Mouse (Mus musculus) fat pad, adult 2 months (tissue): Measurements from ENCODE around the gene Eps8.

ENCODE experiments used
- DNase-seq: peaks from one replicate; pipeline ENCODE4 v3.0.0-alpha.2; 2011; ENCODE audit warnings: low read depth, low spot score; ENCODE audit errors: extremely low read depth

The Eps8 gene

DNA sequence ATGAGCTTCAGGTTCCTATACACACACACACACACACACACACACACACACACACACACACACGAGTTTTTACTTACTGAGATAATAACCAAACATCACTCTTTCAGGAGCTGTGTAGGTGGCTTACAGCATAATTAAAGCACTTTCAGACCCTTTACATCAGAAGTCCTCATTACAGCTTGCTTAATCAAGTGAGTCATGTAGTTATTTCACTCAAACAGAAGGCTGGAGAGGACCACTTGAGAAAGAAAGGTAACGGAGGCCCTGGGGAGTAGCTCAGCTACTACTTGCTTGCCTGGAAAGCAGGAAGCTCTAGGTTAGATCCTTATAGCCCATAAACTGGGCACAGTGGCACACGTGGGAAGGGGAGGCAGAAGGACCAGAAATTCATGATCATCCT, 13.0 kb upstream of the Eps8 start:
- DNase-seq = no peak

DNA sequence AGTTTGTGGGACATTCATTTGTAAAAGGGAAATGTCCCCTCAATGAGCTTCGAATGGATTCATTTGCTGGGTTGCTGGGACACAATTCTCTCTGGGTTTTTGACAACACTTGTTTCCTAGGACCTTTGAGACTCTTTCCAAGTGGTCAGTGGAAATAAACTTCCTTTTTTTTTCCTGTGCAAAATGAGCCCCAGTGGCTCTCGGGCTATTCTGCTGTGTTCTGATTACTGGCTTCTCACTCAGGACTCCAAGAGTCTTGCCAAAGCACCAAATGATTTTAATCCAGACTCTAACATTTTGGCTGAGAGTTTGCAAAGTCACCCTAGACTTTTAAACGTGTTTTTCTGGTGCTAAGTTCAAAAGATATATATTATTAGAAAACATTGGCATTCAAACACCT, 10.3 kb upstream of the Eps8 start:
- no peak for DNase-seq

DNA sequence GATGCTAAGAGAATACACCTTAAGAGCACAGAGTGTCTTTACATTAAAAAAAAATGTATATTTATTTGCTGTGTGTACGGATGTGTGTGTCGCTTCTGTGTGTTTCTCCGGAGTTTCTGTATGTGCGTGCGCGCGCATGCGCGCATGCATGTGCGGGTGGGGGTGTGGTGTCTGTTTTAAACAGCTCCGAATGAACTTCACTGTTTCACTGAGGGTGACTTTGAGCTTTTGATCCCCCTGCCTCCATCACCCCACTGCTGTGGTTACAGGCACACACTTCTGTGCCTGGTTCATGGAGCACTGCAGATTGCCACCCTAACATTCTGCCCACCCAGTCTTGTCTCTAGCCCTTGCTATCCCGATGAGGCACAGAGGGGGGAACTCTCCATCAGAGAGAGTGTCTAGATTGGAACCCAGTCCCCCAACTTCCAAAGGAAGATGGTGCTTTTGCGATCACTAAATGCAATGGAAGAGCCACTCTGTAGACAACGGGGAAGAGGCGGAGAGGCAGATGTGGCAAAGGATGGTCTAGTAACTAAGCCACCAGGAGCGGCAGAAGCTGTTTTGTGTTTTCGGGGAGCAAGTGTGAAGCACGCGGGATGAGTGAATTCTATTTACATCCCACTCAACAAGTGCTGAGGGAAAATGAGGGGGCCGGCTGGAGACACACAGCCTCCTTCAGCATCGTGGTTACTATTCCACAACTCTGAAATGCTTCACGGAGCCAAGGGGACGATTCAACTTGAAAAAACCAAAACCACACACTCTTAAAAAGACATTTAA, 7.1 kb upstream of the Eps8 start:
- no peak for DNase-seq

- no peak for DNase-seq
Observed at GRCm38 (mm10) chr6:137658426-137659088, 3.9 kb upstream of the Eps8 start.

DNA sequence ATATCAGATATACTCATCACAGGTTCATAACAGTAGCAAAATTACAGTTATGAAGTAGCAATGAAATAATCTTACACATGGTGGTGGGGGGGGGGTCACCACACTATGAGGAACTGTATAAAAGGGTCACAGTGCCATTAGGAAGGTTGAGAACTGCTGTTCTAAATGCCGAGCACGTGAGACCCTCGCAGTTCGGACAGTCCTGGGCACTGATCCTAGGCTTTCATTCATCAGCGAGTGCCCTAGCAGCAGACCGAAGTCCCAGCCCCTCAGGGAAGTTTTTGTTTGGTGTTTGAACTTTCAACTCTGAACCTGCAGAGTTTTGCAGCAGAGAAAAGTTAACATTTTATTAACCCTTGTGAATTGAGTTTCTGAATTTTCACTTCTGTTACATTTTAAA, 2.5 kb upstream of the Eps8 start:
- DNase-seq = no peak

DNA sequence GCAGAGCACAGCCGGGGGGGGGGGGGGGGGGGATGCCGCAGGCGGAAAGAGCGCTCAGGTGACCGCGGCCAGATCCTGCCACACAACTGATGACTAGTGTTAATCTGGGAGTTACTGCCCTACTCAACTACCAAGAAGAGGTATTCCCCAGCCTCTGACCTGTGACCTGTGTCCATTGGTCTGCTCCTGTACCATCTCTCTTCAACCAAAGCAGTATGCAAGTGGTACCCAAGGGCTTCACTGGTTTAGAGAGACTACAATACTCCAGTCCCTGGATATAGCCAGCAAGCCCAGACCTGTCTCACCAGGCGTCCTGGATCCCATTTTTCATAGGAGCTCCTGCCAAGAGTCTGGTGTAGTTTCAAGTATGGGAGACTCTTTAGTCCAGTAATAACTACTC, 5.1 kb downstream of the Eps8 start:
- DNase-seq = no peak

- no peak for DNase-seq
Observed at GRCm38 (mm10) chr6:137649068-137649480, 5.6 kb downstream of the Eps8 start.

- DNase-seq = no peak
Observed at GRCm38 (mm10) chr6:137648110-137649067, 6.3 kb downstream of the Eps8 start.

- no peak for DNase-seq
Observed at GRCm38 (mm10) chr6:137647646-137648045, 7.0 kb downstream of the Eps8 start.

DNA sequence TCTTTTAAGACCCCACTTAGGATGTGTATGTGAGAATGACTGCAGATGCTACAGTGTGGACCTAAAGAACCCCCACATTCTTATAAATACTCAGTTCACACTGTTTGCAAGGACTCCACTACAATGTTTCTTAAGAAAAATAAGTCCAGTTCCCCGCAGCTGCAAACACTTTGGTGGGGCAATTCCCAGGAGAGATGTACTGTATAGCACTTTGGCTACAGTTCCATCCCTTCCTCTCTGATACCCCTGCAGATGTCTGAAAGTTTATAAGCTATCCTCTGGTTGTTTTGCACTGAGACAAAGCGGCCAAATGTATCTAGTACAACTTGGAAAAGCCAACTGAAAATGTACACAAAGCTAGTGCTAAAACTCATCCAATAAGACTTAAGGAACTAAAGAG, 8.0 kb downstream of the Eps8 start:
- DNase-seq = no peak

- DNase-seq = no peak
Observed at GRCm38 (mm10) chr6:137644893-137645292, 9.8 kb downstream of the Eps8 start.

GRCm38 (mm10) chr6:137643814-137644213, 10.9 kb downstream of the Eps8 start:
- DNase-seq = no peak

DNA sequence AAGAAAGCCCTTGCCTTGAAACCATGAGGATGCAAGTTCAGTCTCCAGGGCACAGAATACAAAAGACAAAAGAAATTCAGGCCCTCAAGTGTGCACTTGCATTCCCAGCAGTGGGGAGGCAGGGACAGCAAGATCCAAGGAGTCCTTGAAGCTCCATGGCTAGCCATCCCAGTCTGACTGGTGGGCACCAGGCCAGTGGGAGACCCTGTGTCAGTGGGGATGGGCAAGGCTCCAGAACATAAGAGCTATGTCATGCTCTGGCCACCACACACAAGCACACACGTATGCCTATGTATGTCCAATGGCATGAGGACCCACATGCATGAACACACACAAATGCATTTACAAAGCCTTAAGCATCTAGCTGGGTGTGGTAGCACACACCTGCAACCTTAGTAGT, 13.0 kb downstream of the Eps8 start:
- no peak for DNase-seq

DNA sequence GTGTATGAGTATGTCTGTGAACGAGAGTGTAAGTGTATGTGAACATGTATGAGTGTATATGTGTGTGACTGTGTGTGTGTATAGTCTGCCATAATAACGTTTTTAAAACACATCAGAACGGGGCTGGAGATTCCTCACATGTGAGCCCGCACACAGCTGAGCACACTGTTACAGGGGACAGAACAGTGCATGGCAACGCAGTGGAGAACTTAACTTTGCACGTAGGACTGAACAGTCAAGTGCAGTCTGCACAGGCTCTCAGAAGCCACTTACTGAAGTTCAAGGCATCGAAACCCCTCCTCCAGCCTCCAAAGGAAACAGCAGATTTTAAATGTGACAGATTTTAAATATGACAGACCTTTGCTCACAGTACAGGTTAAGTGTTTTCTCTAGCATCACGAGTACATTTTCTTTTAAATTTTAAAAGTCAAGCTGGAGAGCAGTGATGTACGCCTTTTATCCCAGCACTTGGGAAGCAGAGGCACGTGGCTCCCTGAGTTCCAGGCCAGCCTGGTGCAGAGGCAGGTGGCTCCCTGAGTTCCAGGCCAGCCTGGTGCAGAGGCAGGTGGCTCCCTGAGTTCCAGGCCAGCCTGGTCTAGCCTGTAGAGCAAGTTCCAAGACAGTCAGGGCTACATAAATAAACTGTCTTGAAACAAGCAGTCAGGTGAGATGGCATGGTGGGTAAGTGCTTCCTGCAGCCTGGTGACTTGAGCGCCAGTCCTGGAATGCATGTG, 15.7 kb downstream of the Eps8 start:
- DNase-seq = no peak

- DNase-seq = no peak
Observed at GRCm38 (mm10) chr6:137637443-137637842, 17.2 kb downstream of the Eps8 start.

DNA sequence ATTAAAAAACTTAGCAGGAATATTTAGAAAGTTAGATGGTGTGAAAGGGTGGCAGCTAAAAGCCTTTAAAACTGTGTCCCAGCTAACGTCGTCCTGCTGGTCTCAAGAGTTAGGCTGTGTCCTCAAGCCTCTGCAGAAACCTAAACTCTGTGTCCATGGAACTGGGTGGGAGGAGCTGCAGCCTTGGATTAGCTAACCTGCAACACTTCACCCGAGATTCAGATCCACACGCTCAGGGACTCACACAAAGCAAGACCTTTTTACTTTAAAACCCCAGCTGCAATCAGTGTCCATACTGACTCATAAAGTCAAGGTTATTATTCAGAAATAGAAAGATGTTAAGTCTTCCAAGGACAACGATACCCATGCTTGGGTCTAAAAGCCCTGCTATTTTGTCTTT, 18.5 kb downstream of the Eps8 start:
- no peak for DNase-seq

- DNase-seq = no peak
Observed at GRCm38 (mm10) chr6:137633626-137634025, 21.1 kb downstream of the Eps8 start.

GRCm38 (mm10) chr6:137633121-137633520, 21.6 kb downstream of the Eps8 start:
- DNase-seq = no peak

- DNase-seq = no peak
Observed at GRCm38 (mm10) chr6:137630387-137630786, 24.3 kb downstream of the Eps8 start.

DNA sequence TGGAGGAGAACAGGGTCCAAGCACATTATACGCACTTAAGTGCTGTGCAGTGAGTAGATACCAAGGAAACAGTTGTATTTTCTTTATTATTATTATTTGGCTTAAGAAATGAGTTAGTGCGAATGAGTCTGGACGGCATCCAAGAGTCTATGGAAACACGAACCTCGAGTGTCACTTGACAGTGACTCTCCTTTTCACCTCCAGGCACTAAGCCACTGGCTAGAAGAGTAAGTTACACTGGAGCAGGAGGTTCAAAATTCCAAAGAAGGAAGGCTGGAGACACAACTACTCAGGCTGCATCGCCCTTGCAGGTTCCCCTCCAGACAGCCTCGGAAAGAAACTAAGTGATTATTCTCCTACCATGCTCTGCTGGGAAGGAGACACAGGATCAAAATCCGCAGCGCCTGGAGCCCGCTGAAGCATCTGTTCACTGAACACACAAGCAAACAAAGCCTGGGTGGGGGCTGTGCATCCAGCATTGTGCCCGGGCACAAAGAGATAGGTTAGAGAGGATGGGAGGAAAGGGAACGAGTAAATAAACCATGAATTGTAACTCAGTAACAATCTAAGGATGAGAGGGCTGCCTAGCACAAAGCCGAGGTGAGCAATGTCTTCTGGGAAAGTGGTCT, 25.0 kb downstream of the Eps8 start:
- no peak for DNase-seq
